Mouse (Mus musculus) kidney, adult 2 months (tissue): ENCODE results near the gene Nat8f2.

Experiments
- CTCF ChIP-seq: fragments of 200-500 bp; conservative IDR thresholded peaks from 2 replicates; pipeline ENCODE4 v1.5.1; 2011; ENCODE audit warnings: low read depth, mild to moderate bottlenecking, control low read depth, low read length, moderate library complexity, mixed read lengths; ENCODE audit not compliant: insufficient read depth, insufficient read length
- POLR2A ChIP-seq: fragments of 200-500 bp; IDR thresholded peaks from one replicate; pipeline ENCODE4 v1.6.1; 2011; ENCODE audit warnings: low read depth, low read length, control low read depth

DNA sequence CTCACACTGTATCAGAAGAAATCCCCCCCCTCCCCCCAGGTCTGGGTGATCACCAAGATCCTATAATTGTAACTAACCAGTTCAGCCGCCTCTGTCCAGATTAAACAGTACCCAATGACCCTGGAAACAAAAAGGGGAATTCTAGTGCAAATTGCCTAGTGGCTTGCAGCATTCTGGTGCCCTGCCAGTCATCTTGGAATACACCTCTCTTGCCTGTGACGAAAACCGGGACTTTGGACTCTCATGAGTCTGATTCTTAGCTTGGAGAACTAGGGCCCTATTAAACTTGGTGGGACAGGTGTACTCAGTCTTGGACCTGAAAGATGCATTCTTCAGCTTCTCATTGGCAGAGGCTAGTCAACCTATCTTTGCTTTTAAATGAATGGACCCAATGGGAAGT, 15.5 kb downstream of the Nat8f2 start:
- TF ChIP-seq CTCF (no peak), POLR2A (no peak)
